Mouse (Mus musculus) heart, postnatal 36 days (tissue): ENCODE data around the gene Myl7. TPM values are rescaled to one million over a fixed set of nuclear protein-coding genes. Genes with fewer than 3 reads are reported as not detected.

Experiments
- total RNA-seq, 2 experiments: library from RNA; stranded (reverse); gene quantifications; 2 replicates each; pipeline ENCODE4 v1.2.3; 2021

Myl7 gene
- total RNA-seq, 2 experiments from 2014 or later, result 502 to 735 TPM

Other genes starting within 250 kb of the Myl7 start
- gene Mrps24, start 183.1 kb downstream of the Myl7 start, total RNA-seq, result 100 to 1,000 TPM; 157 to 168 TPM
- 10 to 100 TPM; 57.1 to 59.1 TPM for gene Urgcp, start 136.4 kb downstream of the Myl7 start, total RNA-seq
- 10 to 100 TPM; 27.5 to 30.3 TPM for gene Dbnl, start 110.3 kb downstream of the Myl7 start, total RNA-seq
- 100 to 1,000 TPM; 793 to 969 TPM for gene Pgam2, start 95.0 kb downstream of the Myl7 start, total RNA-seq
- gene Polm, start 60.8 kb downstream of the Myl7 start, total RNA-seq, result 1 to 10 TPM; 2.7 to 3.1 TPM
- gene Aebp1, start 36.8 kb downstream of the Myl7 start, total RNA-seq, result 10 to 100 TPM; 17.3 to 27.3 TPM
- 10 to 100 TPM; 36.1 to 38.7 TPM for gene Pold2, start 20.5 kb downstream of the Myl7 start, total RNA-seq
- 10 to 100 TPM in 1 of 2 experiments, 1 to 10 TPM in 1; 3.4 to 18.5 TPM for gene Gck, start 51.3 kb upstream of the Myl7 start, total RNA-seq
- gene Ykt6, start 56.9 kb upstream of the Myl7 start, total RNA-seq, result 10 to 100 TPM; 60.5 to 66.3 TPM
- gene Camk2b, start 167.6 kb upstream of the Myl7 start, total RNA-seq, result 1 to 10 TPM; 6.0 to 8.1 TPM